Mouse (Mus musculus) brain, embryonic 14.5 days (tissue): ENCODE measurements around the gene Rbl2. TPM values are rescaled to one million over a fixed set of nuclear protein-coding genes. Genes with fewer than 3 reads are reported as not detected.

ENCODE experiments used
- DNase-seq: peaks from one replicate; pipeline ENCODE4 v3.0.0-alpha.2; 2011; ENCODE audit warnings: low read depth
- CTCF ChIP-seq: fragments of 200-500 bp; IDR thresholded peaks from 2 replicates; pipeline ENCODE4 v1.5.1; 2012; ENCODE audit warnings: inconsistent platforms, mild to moderate bottlenecking, moderate library complexity, borderline replicate concordance; ENCODE audit not compliant: insufficient read depth, insufficient read length; ENCODE audit errors: extremely low read depth
- POLR2A ChIP-seq: fragments of 200-500 bp; IDR thresholded peaks from 2 replicates; pipeline ENCODE4 v1.6.1; 2012; ENCODE audit warnings: mild to moderate bottlenecking, inconsistent platforms, borderline replicate concordance; ENCODE audit not compliant: poor library complexity, insufficient read depth, insufficient read length, severe bottlenecking; ENCODE audit errors: extremely low read depth
- polyA plus RNA-seq: library from polyadenylated mRNA; depleted of rRNA; stranded (reverse); fragments of >200 nt; gene quantifications from 2 replicates; pipeline ENCODE4 v1.2.3, GENCODE M21; 2012

Gene Rbl2
- polyA plus RNA-seq, 1 experiment: 24.0 TPM

DNA sequence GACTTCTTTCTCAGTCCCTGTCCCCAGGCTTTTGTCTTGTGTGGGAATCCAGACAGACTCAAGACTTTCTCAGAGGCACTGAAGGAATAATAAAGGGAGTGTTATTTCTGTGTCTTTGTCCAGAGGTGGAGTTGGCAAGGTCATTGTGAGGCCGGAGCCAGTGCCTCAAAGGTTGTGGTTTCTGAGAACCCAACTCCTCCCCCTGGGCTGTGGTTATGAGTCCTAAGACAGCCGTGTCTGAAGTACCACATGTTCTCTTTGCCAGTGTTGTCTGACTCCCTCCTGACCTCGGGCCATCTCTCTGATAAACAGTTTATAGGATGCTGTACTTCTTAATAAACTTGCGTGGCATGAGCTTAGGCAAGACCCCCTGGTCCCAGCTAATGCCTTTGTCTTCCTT, 4.7 kb upstream of the Rbl2 start:
- no peak for DNase-seq
- TF ChIP-seq CTCF: no peak
- TF ChIP-seq POLR2A: no peak

DNA sequence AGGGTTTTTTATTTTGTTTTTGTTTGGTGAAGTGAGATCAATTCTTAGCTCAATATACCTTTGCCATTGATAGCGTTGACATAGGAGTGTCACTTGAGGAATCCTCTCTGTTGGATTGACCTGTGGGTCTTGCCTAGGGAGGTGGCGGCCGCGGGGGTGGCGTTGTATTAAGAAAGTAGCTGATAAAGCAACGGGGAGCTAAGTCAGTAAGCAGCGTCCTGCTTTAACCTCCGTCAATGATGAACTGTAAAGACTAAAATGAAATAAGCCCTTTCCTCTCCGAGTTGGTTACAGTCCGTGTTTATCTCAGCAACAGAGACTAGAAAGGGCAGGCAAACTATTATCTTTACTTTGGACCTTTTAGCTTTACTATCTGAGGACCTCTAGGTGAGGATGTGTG, 450 bp upstream of the Rbl2 start:
- no peak for DNase-seq
- TF ChIP-seq CTCF (no peak), POLR2A (no peak)

DNA sequence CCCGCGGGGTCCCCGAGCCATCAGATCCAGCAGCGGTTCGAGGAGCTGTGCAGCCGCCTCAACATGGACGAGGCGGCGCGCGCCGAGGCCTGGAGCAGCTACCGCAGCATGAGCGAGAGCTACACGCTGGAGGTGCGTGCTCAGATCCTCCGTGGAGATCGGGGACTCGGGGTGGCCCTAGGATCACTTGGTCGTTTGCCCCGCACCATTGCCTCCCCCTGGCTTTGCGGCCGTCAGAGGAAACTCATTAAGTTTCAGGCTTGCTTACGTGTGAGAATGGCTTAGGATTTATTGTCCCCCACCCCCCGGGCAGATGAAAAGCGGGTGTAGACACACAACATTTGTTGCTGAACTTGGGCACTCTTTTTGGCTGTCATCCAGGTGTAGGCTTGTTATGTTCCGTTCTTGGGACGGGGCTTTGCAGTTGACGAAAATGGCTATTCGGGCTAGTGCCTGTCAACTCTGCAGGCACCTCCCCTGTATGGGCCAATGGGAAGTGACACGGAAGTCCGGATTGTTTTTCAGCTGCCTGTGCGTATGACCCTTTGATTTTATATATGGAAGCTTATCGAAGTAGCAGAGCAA, 510 bp downstream of the Rbl2 start:
- TF ChIP-seq POLR2A: no peak
- no peak for TF ChIP-seq CTCF
- DNase-seq: peak; percentile 88

DNA sequence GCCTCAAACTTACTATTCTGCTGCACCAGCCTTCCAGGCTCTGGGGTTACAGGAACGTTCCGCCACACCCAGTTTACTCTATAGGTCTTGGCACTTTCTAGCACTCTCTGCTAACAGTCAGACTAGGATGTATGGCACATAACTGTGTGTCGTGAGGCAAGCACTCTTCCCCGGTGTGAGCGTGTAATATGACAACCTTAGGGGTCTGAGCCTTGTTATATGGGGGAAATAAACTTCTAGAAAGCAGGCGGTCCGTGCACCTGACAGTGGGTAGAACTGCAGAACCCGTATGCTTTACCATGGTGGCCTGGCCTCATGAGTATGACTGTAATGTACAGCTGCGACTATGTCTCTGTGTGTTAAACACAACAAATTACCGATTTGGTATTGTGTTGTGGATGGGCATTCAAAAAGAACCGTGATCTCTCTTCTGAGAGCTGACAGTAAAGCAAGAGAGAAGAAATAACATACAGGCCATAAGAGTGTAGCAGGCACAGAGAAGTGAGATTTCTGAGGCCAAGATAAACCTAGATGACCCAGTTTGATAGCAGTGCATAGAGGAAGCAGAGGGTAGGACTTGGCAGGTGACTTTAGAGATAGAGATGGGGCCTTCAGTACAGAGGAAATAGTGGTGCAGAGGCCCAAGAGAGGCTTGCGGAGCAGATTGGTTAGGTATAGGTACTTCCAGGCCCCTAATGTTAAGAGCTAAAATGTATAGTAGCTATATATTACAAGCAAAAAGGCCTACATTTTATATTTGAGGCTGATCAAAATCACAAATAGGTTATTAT, 7.4 kb downstream of the Rbl2 start:
- TF ChIP-seq POLR2A (no peak), CTCF (no peak)
- no peak for DNase-seq

DNA sequence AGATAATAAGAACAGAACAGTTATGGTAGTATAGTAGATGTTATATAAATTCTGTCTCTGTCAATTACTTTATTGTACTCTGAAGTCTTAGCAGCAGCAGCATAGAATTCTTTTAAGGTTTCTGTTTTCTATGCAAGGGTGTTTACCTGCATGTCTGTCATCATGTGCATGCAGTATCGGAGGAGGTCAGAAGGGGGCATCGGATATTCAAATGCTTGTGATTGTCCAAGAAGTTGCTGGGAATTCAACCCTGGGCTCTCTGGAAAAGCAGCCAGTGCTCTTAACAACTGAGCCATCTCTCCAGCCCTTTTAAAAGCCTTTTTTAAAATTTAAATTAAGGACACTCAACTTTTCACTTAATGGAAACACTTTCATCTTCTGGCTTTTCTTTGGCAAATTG, 9.8 kb downstream of the Rbl2 start:
- DNase-seq: no peak
- TF ChIP-seq CTCF (no peak), POLR2A (no peak)

DNA sequence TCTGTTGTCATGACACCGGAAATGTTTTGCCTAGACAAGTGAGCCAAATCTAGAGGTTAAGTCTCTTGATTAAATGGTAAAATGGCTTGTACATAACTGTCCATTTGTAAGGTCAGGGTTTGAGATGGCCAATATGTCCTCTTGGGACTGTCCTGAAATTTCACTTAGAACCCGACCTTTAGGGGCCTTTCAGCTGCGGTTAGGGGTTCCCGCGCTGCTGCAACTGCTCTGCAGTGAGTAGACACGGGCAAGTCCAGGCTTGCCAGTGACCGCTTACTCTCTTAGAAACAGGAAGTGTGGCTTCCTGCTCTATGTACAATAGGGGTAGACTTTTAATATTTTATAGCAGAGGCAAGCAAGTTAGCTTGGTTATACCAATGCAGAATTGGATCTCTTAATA, 12.1 kb downstream of the Rbl2 start:
- TF ChIP-seq POLR2A: no peak
- TF ChIP-seq CTCF: no peak
- no peak for DNase-seq

DNA sequence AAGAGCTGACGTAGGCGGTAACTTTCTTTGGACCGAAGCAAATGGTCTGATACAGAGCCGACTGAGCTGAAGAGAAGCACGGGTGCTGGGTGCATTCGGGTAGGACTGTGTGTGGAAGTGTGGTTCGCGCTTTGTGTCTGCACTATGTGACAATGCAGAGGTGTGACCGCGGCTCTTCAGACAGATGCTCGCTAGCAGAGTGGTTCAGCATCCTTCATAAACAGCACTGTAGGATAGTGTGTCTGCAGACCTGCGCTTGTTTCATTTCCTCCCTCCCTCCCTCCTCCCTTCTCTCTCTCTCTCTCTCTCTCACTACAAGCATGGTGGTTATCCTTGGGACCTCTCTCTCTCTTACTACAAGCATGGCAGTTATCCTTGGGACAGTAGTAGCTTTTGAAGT, 12.6 kb downstream of the Rbl2 start:
- no peak for TF ChIP-seq POLR2A
- no peak for TF ChIP-seq CTCF
- DNase-seq: no peak

DNA sequence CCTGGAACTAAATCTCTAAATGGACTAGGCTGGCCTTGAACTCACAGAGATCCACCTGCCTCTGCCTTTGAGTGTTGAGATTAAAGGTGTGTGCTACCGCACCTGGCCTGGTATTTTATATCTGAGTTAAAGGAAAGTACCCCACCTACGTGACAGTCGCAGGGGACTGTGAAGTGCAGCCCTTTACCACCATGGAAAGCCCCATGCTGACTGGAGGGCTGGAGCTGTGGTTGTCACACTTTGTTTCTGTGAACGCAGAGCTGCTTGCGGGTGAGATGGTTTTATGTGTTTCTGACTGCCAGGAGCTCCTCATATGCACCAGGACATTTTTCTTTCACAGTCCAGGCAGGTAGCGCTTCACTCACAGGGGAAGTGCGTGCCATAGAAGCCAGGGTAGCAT, 18.6 kb downstream of the Rbl2 start:
- TF ChIP-seq POLR2A (no peak), CTCF (no peak)
- DNase-seq: no peak

DNA sequence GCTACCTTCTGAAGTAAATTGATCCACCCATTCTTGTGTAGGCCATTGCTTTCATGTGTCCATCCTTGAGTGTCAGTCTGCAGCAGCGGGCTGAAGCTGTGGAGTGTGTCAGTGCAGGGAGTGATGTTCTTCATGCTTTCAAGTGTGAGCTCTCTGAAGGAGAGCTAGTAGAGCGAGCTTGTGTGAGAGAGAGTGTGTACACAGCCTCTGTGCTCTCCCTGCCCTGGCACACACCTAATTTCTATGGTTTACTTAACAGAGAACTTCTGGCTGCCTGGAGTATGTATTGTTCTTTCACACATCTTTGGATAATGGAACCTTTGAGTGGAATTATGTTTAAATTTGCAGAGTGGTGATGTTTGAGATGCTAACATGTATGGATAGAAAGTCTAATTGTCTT, 19.7 kb downstream of the Rbl2 start:
- TF ChIP-seq POLR2A (no peak), CTCF (no peak)
- DNase-seq: no peak

DNA sequence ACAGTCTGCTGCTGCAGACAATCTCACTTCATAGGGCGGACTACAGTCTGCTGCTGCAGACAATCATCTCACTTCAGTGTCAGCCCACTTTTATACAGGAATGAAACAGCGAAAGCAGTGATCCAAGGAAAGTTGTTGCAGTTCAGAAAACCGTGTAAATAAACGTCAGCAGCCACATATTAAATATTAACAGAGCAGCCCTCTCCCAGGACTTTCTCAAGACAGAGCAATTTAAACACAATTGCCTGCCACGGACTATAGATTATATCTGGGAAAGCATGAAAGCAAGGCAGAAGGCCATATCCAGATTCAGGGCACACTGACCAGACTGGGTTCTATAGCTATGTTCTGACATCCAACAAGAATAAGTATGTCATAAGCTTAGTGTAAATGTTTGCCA, 24.3 kb downstream of the Rbl2 start:
- DNase-seq: no peak
- TF ChIP-seq POLR2A (no peak), CTCF (no peak)

DNA sequence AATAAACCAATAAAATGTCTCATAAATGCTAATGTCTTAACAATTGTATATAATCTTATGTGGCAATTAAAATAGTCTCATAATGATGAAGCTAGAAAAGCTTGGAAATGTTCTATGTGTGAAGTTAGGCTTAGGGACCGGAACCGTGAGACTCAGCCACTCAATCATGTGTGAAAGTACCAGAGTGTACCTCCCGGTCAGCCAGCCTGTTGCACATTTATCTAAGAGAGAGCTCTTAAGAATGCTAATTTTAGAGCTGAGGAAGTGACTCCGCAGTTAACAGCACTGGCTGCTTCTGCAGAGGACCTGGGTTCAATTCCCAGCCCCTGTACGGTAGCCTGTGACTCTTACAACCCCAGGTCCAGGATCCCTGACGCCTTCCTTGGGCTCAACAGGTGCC, 28.2 kb downstream of the Rbl2 start:
- no peak for DNase-seq
- no peak for TF ChIP-seq POLR2A

DNA sequence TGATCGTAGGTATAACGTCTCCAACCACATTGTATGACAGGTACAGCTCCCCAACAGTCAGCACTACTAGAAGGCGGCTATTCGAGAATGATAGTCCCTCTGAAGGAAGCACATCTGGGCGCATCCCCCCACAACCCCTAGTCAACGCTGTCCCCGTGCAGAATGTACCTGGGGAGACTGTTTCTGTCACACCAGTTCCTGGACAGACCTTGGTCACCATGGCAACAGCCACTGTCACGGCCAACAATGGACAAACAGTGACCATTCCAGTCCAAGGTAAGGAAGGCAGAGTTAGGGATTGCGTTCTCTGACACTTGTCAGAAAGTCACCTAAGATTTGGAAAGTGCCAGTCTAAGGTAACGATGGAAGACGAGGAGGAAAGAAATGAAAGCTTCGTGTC, 36.4 kb downstream of the Rbl2 start:
- no peak for DNase-seq
- TF ChIP-seq POLR2A: no peak
- no peak for TF ChIP-seq CTCF

DNA sequence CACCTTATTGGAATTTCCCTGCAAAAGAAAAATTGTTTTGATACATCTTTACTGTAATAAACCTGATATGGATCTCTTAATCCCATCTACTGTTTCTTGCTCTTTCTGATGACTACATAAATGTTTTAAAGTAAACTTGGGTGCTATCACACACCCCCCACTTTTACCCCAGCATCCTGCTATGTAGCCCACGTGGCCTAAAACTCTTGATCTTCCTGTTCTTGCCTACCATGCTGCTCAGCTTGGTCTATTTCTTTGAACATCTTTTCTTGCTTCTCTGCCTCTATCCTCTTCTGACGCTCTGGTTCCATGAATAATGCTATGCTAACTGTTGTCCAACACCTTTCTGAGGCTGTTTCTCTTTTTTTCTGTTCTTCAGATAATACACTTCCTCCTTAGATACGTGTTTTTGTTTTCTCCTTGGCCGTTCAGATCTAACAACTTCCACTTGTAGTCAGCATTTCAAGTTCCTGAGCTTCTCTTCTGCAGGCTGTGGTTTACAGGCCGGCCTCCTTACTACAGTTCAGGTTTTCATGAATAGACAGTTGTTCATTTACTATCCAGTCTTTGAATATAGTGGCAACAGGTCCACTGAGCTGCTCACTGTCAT, 42.1 kb downstream of the Rbl2 start:
- TF ChIP-seq CTCF (no peak), POLR2A (no peak)
- DNase-seq: no peak

DNA sequence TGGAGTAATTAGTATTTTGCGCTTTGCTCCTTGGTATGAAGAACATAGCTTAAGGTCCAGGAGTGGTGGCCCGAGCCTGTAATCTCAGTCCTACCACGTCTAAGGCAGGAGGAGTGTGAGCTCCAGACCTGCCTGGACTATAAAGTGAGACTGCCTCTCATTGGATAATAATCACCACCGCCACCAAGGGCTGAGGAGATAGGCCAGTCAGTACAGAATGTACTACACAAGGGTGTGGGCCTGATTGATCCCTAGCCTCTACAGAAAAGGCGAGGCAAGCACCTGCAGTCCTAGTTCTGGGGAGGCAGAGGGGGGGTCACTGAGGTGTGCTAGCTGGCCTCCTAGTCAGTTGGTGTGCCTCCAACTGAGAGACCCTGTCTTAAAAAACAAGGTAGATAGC, 44.6 kb downstream of the Rbl2 start:
- TF ChIP-seq CTCF (no peak), POLR2A (no peak)
- no peak for DNase-seq

DNA sequence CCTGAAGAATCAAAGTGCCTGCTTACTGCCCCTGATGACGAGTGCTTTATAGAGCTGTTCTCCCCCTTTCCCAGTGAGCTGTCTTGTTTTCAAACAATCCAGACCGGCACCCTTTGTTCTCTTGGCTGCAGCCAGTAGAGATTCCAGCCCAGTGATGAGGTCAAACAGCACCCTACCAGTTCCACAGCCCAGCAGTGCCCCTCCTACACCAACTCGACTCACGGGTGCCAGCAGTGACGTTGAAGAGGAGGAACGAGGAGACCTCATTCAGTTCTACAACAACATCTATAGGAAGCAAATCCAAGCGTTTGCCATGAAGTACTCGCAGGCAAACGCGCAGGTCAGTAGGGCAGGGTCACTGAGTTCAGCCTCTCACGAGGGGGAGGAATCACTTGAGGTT, 45.1 kb downstream of the Rbl2 start:
- TF ChIP-seq CTCF (no peak), POLR2A (no peak)
- DNase-seq: no peak

DNA sequence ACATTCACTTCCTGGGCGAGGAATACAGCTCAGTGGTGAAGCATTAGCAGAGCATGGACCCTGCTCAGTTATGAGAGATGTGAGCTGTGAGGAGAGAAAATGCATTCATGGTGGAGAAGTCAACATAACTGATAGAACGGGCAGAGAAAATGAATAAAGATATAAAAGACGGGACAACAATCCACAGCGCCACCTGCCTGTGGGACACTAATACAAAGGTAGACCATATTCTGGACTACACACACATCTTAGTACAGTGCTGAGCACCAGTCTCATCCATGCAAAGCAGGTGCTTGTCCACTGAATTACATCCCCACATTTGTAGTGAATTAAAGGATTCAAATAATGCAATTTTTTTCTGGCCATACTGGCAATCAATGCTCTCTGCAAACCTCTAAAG, 47.7 kb downstream of the Rbl2 start:
- DNase-seq: no peak
- TF ChIP-seq POLR2A (no peak), CTCF (no peak)
